Mouse (Mus musculus) splenic B cell, adult 2 months (primary cell): Measurements from ENCODE around the gene Rapgef6.
A peak's percentile ranks its signal among the peaks of the same experiment; 100 is the strongest.

Experiments
- DNase-seq: peaks from one replicate; pipeline ENCODE4 v3.0.0-alpha.2; 2011; ENCODE audit warnings: low read depth, low spot score
- H3K27me3 ChIP-seq: 2 replicates; pipeline ENCODE4 v1.6.1; 2012; ENCODE audit warnings: mild to moderate bottlenecking, low read length, moderate library complexity, mixed read lengths; ENCODE audit not compliant: control insufficient read depth, poor library complexity, insufficient read depth, severe bottlenecking
- H3K36me3 ChIP-seq: 2 replicates; pipeline ENCODE4 v1.6.1; 2012; ENCODE audit warnings: mild to moderate bottlenecking, low read length, moderate library complexity, mixed read lengths; ENCODE audit not compliant: control insufficient read depth, poor library complexity, insufficient read depth, severe bottlenecking

The Rapgef6 gene

GRCm38 (mm10) chr11:54691179-54691578, 168.5 kb downstream of the Rapgef6 start:
- Histone ChIP-seq H3K36me3 (peaks cover 27% of the 10 kb centered on the region), H3K27me3 (no peaks in the 10 kb centered on the region)
- DNase-seq: no peak

GRCm38 (mm10) chr11:54693696-54694095, 171.0 kb downstream of the Rapgef6 start:
- H3K27me3 ChIP-seq: no peaks in the 10 kb centered on the region
- no peak for DNase-seq
- peaks cover 20% of the 10 kb centered on the region for H3K36me3 ChIP-seq

- peaks cover 20% of the 10 kb centered on the region for H3K36me3 ChIP-seq
- DNase-seq: no peak
- H3K27me3 ChIP-seq: no peaks in the 10 kb centered on the region
Measured at GRCm38 (mm10) chr11:54694291-54694690, 171.6 kb downstream of the Rapgef6 start.

- H3K36me3 ChIP-seq: peaks cover 15% of the 10 kb centered on the region
- peak; percentile 25 for DNase-seq
- no peaks in the 10 kb centered on the region for H3K27me3 ChIP-seq
Measured at GRCm38 (mm10) chr11:54695951-54696350, 173.3 kb downstream of the Rapgef6 start.

GRCm38 (mm10) chr11:54697611-54698010, 175.0 kb downstream of the Rapgef6 start:
- H3K36me3 ChIP-seq: peaks cover 6% of the 10 kb centered on the region
- no peaks in the 10 kb centered on the region for H3K27me3 ChIP-seq
- peak; percentile 67 for DNase-seq

- H3K36me3 ChIP-seq: peaks cover 6% of the 10 kb centered on the region
- peak; percentile 35 for DNase-seq
- H3K27me3 ChIP-seq: no peaks in the 10 kb centered on the region
Measured at GRCm38 (mm10) chr11:54698636-54699035, 176.0 kb downstream of the Rapgef6 start.

GRCm38 (mm10) chr11:54699972-54700371, 177.3 kb downstream of the Rapgef6 start:
- peaks cover 2% of the 10 kb centered on the region for H3K36me3 ChIP-seq
- no peaks in the 10 kb centered on the region for H3K27me3 ChIP-seq
- peak; percentile 68 for DNase-seq

GRCm38 (mm10) chr11:54701848-54702247, 179.2 kb downstream of the Rapgef6 start:
- Histone ChIP-seq H3K36me3 (no peaks in the 10 kb centered on the region), H3K27me3 (no peaks in the 10 kb centered on the region)
- no peak for DNase-seq

GRCm38 (mm10) chr11:54703306-54703705, 180.7 kb downstream of the Rapgef6 start:
- H3K27me3 ChIP-seq: no peaks in the 10 kb centered on the region
- DNase-seq: peak; percentile 89
- no peaks in the 10 kb centered on the region for H3K36me3 ChIP-seq

- DNase-seq: no peak
- Histone ChIP-seq H3K27me3 (no peaks in the 10 kb centered on the region), H3K36me3 (no peaks in the 10 kb centered on the region; the same call in 1 of the 2 replicates)
Measured at GRCm38 (mm10) chr11:54708153-54708552, 185.5 kb downstream of the Rapgef6 start.

- no peak for DNase-seq
- Histone ChIP-seq H3K27me3 (no peaks in the 10 kb centered on the region), H3K36me3 (no peaks in the 10 kb centered on the region; the same call in 1 of the 2 replicates)
Measured at GRCm38 (mm10) chr11:54709645-54710044, 187.0 kb downstream of the Rapgef6 start.

GRCm38 (mm10) chr11:54710512-54711293, 188.1 kb downstream of the Rapgef6 start:
- DNase-seq: no peak

GRCm38 (mm10) chr11:54712849-54713248, 190.2 kb downstream of the Rapgef6 start:
- H3K36me3 ChIP-seq: peaks cover 5% of the 10 kb centered on the region
- no peak for DNase-seq
- H3K27me3 ChIP-seq: no peaks in the 10 kb centered on the region

More at GRCm38 (mm10) chr11:54710512-54711293, 188.1 kb downstream of the Rapgef6 start:
- Histone ChIP-seq H3K27me3 (no peaks in the 10 kb centered on the region), H3K36me3 (no peaks in the 10 kb centered on the region; the same call in 1 of the 2 replicates)

- no peak for DNase-seq
- Histone ChIP-seq H3K36me3 (peaks cover 16% of the 10 kb centered on the region), H3K27me3 (no peaks in the 10 kb centered on the region)
Measured at GRCm38 (mm10) chr11:54717893-54718292, 195.2 kb downstream of the Rapgef6 start.

GRCm38 (mm10) chr11:54718601-54719000, 196.0 kb downstream of the Rapgef6 start:
- Histone ChIP-seq H3K36me3 (peaks cover 18% of the 10 kb centered on the region), H3K27me3 (no peaks in the 10 kb centered on the region)
- DNase-seq: no peak
